Mouse (Mus musculus): Measurements from ENCODE around the gene Camk1d.

GRCm38 (mm10) chr2:5296749-5297545 is 417.4 kb downstream of the Camk1d start:
- TF ChIP-seq POLR2A (IDR thresholded peaks at IDR 0.05; ENCODE audit: control insufficient read depth, extremely low read depth, insufficient read depth, low read length, poor library complexity) (no peak), CTCF (IDR thresholded peaks at IDR 0.05; ENCODE audit: borderline replicate concordance, control insufficient read depth, extremely low read depth, insufficient read depth, low read length, poor library complexity) (no peak)
